Mouse (Mus musculus): ENCODE measurements around the gene Colq. TPM values are rescaled to one million over a fixed set of nuclear protein-coding genes. Genes with fewer than 3 reads are reported as not detected.
A peak's percentile ranks its signal among the peaks of the same experiment; 100 is the strongest.

Gene Colq
- polyA plus RNA-seq, 1 experiment from 2014 or later = 0.50 TPM

- Histone ChIP-seq H3K9me3 (ENCODE audit: control insufficient read depth, low read length) (no peaks in the 10 kb centered on the region), H3K36me3 (ENCODE audit: control insufficient read depth, insufficient read depth, low read length) (no peaks in the 10 kb centered on the region), H3K4me2 (ENCODE audit: low read length) (peak overlapping the region; percentile 85), H3K4me1 (ENCODE audit: control insufficient read depth, insufficient read depth, low read depth, low read length) (peaks cover 29% of the 10 kb centered on the region), H3K4me3 (ENCODE audit: low read length) (peak overlapping the region; percentile 80), H3K27ac (ENCODE audit: low read depth, low read length) (no peak overlapping the region), H3K27me3 (replicated peaks; ENCODE audit: control insufficient read depth, insufficient read depth, low read length) (no peaks in the 10 kb centered on the region), H3K9ac (ENCODE audit: low read depth, low read length) (peak overlapping the region; percentile 89)
- no peak for ATAC-seq
- WGBS = 45% methylated on average over 9 of the region's 9 CpGs
Measured at GRCm38 (mm10) chr14:31493901-31494300, 97.2 kb downstream of the Colq start.

- H3K4me1 ChIP-seq (ENCODE audit: control insufficient read depth, insufficient read depth, low read depth, low read length) = no peaks in the 10 kb centered on the region
- H3K27ac ChIP-seq (ENCODE audit: low read depth, low read length) = no peak overlapping the region
- WGBS = 97% methylated on average over 6 of the region's 6 CpGs
- peaks cover 31% of the 10 kb centered on the region for H3K36me3 ChIP-seq (ENCODE audit: control insufficient read depth, insufficient read depth, low read length)
- H3K4me3 ChIP-seq (ENCODE audit: low read length) = no peak overlapping the region
- no peak overlapping the region for H3K4me2 ChIP-seq (ENCODE audit: low read length)
- no peaks in the 10 kb centered on the region for H3K9me3 ChIP-seq (ENCODE audit: control insufficient read depth, low read length)
- H3K9ac ChIP-seq (ENCODE audit: low read depth, low read length) = no peak overlapping the region
- no peaks in the 10 kb centered on the region for H3K27me3 ChIP-seq (replicated peaks; ENCODE audit: control insufficient read depth, insufficient read depth, low read length)
- no peak for ATAC-seq
Measured at GRCm38 (mm10) chr14:31488055-31488454, 103.1 kb downstream of the Colq start.

GRCm38 (mm10) chr14:31486465-31486864 is 104.7 kb downstream of the Colq start:
- H3K4me3 ChIP-seq (ENCODE audit: low read length) = no peak overlapping the region
- no peak for ATAC-seq
- no peaks in the 10 kb centered on the region for H3K27me3 ChIP-seq (replicated peaks; ENCODE audit: control insufficient read depth, insufficient read depth, low read length)
- no peaks in the 10 kb centered on the region for H3K4me1 ChIP-seq (ENCODE audit: control insufficient read depth, insufficient read depth, low read depth, low read length)
- H3K9ac ChIP-seq (ENCODE audit: low read depth, low read length) = no peak overlapping the region
- H3K9me3 ChIP-seq (ENCODE audit: control insufficient read depth, low read length) = no peaks in the 10 kb centered on the region
- H3K36me3 ChIP-seq (ENCODE audit: control insufficient read depth, insufficient read depth, low read length) = peaks cover 46% of the 10 kb centered on the region
- no peak overlapping the region for H3K27ac ChIP-seq (ENCODE audit: low read depth, low read length)
- no peak overlapping the region for H3K4me2 ChIP-seq (ENCODE audit: low read length)
- 83% methylated on average over 4 of the region's 4 CpGs for WGBS

GRCm38 (mm10) chr14:31482417-31482816 is 108.7 kb downstream of the Colq start:
- H3K4me1 ChIP-seq (ENCODE audit: control insufficient read depth, insufficient read depth, low read depth, low read length) = no peaks in the 10 kb centered on the region
- WGBS = 96% methylated on average over 5 of the region's 5 CpGs
- H3K9ac ChIP-seq (ENCODE audit: low read depth, low read length) = no peak overlapping the region
- H3K9me3 ChIP-seq (ENCODE audit: control insufficient read depth, low read length) = no peaks in the 10 kb centered on the region
- ATAC-seq = no peak
- no peak overlapping the region for H3K27ac ChIP-seq (ENCODE audit: low read depth, low read length)
- H3K4me3 ChIP-seq (ENCODE audit: low read length) = no peak overlapping the region
- H3K4me2 ChIP-seq (ENCODE audit: low read length) = no peak overlapping the region
- peaks cover 51% of the 10 kb centered on the region for H3K36me3 ChIP-seq (ENCODE audit: control insufficient read depth, insufficient read depth, low read length)
- no peaks in the 10 kb centered on the region for H3K27me3 ChIP-seq (replicated peaks; ENCODE audit: control insufficient read depth, insufficient read depth, low read length)

GRCm38 (mm10) chr14:31473297-31473696 is 117.8 kb downstream of the Colq start:
- Histone ChIP-seq H3K9me3 (ENCODE audit: control insufficient read depth, low read length) (no peaks in the 10 kb centered on the region), H3K9ac (ENCODE audit: low read depth, low read length) (no peak overlapping the region), H3K36me3 (ENCODE audit: control insufficient read depth, insufficient read depth, low read length) (no peaks in the 10 kb centered on the region), H3K4me3 (ENCODE audit: low read length) (no peak overlapping the region), H3K4me1 (ENCODE audit: control insufficient read depth, insufficient read depth, low read depth, low read length) (no peaks in the 10 kb centered on the region), H3K27ac (ENCODE audit: low read depth, low read length) (no peak overlapping the region), H3K27me3 (replicated peaks; ENCODE audit: control insufficient read depth, insufficient read depth, low read length) (no peaks in the 10 kb centered on the region), H3K4me2 (ENCODE audit: low read length) (no peak overlapping the region)
- ATAC-seq = no peak
- WGBS = 88% methylated on average over 2 of the region's 2 CpGs

Other genes with a start within 250 kb of the Colq start
- gene Sh3bp5, start 155.3 kb downstream of the Colq start, polyA plus RNA-seq (2015; fragmentation: Nextera tagmentation; extraction: Ambion mirVana) = 152 and 155 TPM in 2 replicates
- 7.4 and 7.9 TPM in 2 replicates for gene Eaf1, start 96.9 kb downstream of the Colq start, polyA plus RNA-seq (2015; fragmentation: Nextera tagmentation; extraction: Ambion mirVana)
- gene Mettl6, start 96.3 kb downstream of the Colq start, polyA plus RNA-seq (2015; fragmentation: Nextera tagmentation; extraction: Ambion mirVana) = 36.9 and 38.5 TPM in 2 replicates
- gene Gm49387, start 49.5 kb upstream of the Colq start, polyA plus RNA-seq (2015; fragmentation: Nextera tagmentation; extraction: Ambion mirVana) = 1.7 and 2.1 TPM in 2 replicates
- 20.7 and 22.4 TPM in 2 replicates for gene Btd, start 49.7 kb upstream of the Colq start, polyA plus RNA-seq (2015; fragmentation: Nextera tagmentation; extraction: Ambion mirVana)
- 10.2 and 11.5 TPM in 2 replicates for gene Hacl1, start 49.9 kb upstream of the Colq start, polyA plus RNA-seq (2015; fragmentation: Nextera tagmentation; extraction: Ambion mirVana)
- 7.9 and 10.5 TPM in 2 replicates for gene Ankrd28, start 239.3 kb upstream of the Colq start, polyA plus RNA-seq (2015; fragmentation: Nextera tagmentation; extraction: Ambion mirVana)